Mouse (Mus musculus) ZHBTc4 (cell line): ENCODE data around the gene Chst15.

Experiments used
- DNase-seq: peaks from one replicate; pipeline ENCODE4 v3.0.0-alpha.2; 2011; ENCODE audit warnings: low read depth, low spot score

The Chst15 gene

DNA sequence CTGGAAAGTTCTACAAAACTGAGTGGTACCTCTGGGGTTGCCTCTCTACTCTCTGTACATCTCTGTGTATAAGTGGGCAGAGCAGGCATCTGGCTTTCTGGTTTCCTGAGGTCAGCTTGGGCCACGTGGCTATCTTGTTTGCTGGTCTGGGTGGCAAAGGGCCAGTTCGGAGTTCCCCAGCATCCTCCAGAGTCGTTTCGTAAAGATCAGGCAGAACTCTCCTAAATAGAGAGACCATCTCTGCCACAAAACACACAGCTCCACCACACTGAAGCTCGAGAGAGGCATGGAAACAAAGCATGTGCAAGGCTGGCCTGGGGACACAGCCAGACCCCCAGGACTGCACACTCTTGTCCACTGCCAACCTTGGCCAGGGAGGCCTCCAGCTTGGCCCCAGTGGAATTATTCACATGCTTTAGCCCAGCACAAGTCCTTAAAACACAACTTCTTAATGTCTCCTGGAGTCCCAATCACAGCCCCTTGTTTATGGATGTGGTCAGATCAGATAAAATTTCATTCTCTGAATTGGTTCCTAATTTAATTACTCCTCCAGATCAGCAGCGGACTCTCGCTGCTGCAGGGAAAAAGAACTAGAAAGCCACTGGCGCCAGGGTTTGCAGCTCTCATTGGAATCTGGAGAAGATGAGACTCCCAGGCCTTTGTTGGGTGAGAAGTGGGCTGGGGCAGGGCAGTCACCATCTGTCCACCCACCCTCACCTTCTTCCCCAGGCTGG is 14.4 kb downstream of the Chst15 start:
- DNase-seq = no peak

DNA sequence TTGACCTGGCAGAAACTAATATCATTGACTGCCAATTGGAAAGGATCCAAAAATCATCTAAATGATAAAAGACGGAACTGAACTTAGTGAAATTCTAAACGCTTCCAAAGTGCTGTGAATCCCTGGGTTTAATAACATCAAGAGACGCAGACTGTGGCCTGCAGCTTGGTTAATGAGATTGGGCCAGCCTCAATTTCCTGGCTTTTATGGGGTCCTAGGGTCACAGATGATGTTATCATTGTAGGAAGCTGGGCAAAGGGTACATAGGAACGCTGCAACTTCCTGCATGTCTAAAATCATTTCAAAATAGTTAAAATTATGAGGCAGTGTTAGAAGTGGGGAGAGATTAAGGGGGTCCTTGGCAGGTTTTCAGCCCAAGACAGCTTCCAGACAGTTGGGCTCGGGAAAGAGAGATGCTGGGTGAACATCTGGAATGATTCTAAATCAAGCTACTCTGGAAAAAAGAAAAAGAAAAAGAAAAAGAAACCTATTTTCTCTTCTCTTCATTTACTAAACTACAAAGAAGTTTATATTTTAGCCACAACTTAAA is 17.3 kb downstream of the Chst15 start:
- DNase-seq = no peak

DNA sequence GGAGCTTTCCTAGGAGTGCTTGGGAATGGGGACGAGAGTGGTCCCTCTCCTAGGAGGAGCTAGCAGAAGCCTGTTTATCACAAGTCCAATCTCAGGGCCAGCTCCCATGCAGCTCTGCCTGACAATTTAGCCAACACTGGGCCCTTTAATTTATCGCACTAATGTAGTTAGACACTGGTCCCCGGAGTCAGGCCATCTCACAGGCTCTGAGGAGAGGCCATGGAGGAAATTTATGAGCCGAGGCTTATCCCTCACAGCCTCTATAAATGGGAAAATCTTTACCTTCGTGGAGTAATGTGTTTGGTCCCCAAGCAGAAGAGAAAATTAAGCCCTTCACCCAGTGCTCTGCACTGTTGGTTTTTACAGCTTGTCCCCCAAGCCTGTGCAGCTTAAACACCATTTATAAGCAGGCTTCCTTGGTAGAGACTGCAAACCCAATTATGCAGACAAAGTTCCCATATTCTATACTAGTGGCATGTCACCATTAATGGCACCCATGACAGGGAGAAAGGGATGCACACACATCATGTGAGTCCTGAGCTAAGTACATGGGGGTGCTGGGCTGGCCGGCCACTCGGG is 18.5 kb downstream of the Chst15 start:
- no peak for DNase-seq

DNA sequence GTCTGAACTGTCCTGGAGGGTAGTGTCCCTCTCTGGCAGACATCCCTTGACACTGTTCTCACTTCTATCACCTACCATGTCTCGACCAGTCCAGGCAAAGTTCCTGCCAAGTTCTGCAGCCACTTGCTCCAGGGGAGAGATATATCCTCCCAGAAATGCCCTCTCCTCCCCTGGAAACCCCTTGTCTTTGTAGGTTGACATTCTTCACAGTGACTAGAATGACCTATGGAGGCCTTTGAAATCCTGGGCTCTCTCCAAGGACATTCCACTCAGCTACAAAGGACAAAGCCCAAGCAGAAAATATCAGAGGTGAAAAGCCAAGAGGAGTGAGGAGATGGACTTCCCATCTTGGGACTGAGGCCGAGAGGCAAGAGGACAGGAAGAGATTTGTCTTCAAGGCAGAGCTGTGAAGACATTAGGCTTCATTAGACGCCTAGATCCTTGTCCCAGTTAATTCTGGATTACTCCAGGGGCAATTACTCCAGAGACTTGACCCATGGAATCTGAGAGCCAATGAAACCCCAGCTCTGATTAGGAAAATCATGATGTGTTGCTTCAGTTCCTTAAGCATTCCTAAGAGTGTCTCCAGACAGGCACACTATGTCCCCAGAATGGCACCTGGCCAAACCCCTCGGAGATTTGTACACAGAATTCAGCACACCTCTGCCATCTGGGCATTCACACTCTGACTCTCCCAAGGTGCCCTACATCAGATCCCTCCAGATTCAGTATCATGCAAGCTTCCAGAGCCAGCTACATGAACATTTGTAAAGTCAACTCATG is 20.2 kb downstream of the Chst15 start:
- no peak for DNase-seq

DNA sequence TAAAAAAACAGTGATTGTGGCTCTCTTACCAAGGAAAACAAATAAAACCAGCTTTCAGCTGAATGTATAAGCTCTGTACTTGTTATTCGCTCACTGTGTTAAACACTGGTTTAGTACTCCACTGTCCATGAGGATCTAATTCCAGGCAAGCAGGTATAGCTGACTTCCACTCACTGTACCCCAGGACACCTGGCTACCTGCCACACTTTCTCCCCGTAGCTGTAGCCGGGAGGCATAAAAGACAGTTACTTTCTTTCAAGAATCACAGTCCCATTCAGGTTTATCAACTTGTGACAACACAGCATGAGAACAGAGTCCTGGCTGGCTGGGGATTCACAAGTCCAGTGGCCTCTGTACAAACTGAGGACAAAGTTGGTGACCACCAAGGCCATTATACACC is 20.9 kb downstream of the Chst15 start:
- no peak for DNase-seq

DNA sequence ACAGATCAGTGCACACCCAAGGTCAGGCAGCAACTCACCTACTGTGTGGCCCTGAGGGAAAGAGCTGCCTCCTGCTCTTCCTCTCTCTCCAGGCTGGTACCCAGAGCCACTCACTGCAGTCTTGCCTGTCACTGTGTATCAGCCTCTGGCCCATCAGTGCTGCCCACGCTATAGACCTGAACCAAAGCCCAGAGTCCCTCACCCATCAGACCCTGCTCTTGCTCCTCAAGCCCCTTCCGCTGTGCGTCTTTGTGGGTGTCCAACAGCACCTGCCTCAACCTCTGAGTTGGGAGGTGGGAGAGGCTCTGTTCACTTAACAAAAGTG is 29.7 kb downstream of the Chst15 start:
- DNase-seq = no peak

DNA sequence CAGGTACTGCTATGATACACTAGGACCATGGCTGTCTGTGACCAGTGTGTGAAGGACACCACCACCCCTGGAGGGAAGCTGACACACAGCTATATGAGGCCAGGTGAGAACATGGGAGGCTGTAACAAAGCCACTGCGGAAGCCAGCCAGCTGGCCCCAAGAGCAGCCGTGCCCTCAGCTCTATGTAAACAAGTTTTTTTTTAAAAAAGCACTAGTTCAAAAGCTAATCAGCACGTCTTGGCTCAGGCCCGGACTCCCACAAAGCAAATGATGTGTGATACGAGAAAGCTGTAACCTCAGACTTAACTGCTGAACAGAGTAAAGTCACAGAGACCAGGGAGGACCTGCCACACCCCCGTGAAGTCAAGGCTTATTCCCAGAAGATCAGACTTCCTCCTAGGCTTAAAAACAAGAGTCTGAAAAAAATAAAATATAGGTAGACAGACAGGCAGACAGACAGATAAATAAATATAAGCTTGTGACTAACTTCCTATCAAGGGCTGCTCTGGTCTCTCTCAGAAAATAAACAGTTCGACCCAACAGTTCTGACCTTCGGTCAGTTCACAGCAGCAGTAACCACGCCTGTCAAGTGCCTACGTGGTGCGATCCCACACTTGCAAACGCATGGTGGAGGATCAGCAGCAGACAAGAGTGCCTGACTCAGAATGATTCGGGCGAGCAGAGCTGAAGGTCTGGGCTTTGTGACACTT is 30.2 kb downstream of the Chst15 start:
- DNase-seq = peak; percentile 7

DNA sequence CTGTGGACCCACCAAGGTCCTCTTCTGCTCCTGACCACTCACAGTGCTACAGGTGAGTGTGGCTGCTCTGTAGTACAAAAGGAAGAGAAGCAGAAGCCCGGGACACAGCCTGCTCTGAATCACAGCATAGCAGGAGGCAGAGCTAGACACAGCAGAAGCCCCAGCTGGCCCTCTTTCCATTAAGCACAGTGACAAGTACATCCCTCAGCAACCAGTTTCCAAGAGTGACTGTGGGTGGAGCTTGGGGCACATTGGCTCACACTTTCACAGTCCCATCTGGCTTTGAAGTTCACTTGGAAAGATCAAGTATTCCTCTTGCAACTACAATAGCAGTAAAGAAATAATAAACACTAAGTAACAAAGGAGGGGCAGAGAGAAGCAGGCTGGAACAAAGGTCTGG is 32.2 kb downstream of the Chst15 start:
- peak; percentile 15 for DNase-seq

DNA sequence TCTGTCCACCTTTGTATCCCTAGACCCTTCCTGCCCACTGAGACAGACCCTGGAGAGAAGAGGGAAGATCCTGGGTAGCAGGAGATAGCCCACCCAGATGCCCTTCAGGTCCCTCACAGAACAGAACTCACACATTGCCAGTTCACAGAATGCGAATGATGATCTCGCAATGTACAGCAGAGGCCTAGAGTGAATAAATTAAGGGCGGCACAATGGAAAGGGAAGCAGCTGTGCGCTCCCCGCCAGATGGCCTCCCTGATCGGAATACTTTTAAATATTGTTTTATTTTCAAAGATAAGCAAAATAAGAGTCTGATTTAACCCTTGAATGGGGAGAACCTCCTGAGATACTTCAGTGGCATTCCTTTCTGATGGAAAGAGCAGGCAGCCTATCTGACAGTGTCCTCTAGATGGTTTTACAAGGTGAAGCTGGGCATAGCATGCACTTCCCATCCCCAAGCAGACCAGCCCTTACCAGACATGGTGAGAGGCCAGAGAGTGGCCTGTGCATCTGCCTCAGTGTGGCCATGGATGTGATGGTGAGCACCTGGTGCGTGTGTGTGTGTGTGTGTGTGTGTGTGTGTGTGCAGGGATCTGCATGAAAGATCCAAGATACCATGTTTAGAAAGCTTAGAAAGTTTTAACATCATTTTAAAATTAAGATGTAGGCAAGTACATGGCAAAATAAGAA is 32.8 kb downstream of the Chst15 start:
- DNase-seq = no peak

DNA sequence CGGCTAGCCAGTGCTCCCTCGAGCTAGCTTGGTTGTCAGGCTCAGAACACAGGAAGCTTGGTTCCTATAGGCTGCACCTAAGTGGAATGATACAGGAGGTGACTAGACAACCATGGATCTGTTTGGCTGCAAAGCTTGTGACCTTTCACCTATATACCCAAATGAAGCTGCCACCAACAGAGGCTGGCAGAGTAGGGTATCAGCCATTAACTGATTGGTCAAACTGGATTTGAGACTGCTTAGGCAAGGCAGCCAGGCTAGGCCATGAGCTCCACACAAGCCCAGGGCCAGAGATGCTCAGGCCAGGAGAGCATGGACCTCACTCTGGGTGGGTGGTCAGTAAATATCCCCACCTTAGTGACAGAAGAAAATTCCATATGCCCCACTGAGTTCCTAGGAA is 34.5 kb downstream of the Chst15 start:
- DNase-seq = no peak

DNA sequence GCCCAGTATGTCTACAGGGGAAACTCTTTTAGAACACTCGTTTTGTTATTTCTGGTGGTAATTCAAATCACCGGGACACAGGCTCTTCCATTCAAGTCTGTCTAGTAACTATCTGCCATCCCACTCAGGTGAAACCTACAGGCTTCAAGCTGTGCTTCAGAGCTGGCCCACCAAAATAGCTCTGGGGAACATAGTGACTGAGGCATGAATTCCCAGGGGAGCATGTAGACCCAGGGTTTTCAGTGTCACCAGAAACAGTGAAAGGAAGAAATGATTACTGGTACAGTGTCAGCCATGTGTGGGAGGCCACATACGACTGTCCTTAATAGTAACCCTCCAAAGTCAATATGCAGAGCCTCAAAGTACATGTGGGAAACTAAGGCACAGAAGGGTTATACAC is 34.9 kb downstream of the Chst15 start:
- DNase-seq = no peak

DNA sequence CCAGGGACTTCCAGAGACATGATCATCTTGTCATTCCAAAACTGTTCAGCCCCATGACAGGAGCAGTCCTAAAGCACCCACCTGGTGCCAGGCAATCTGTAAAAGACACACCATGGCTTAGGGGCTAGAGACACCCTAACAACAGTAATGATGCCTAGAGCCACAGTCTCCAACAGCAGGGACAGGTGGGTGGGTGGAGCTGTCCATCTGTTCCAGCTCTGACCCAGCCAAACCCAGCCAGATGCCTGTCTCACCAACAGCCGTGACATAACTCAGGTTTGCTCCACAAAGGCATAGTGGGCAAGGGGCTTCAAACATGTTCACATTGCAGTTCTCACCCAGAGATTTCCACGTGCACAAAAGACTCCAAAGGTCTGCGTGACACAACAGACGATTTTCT is 35.3 kb downstream of the Chst15 start:
- no peak for DNase-seq

DNA sequence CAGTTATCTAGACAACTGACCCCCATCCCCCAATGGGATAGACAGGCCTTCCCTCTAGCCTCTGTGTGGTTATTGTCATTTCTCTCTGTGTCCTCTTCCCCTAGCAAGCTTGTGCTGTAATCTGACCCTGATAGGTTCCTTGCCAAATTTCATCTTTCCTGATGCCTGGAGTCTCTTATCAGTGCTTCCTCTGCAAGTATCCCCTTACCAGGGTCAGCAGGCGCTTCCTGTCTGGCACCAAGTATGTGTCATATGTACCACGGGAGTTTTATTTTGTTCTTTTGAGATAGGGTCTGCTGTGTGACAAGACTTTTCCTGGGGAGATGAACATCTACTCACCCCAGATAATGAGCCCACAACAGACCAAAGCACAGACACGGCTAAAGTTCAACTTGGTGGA is 38.4 kb downstream of the Chst15 start:
- DNase-seq = no peak

DNA sequence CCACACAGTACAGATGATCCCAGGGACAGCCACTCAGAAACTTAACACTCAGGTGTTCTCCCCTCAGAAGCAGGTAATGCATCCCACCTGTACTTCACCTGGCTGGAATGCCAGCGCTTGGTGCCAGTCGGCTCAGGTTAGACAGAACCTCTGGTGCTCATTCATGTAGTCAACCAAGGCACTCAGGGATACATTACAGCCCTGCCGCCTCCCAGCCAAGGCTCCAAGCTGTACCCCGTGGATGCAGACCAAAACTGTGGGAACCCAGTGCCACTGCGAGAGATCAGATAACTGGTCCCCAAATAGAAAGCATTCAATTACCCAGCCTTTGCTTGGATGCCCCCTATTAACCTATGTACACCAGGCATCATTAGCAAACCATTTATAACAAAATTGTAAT is 40.7 kb downstream of the Chst15 start:
- DNase-seq = no peak

DNA sequence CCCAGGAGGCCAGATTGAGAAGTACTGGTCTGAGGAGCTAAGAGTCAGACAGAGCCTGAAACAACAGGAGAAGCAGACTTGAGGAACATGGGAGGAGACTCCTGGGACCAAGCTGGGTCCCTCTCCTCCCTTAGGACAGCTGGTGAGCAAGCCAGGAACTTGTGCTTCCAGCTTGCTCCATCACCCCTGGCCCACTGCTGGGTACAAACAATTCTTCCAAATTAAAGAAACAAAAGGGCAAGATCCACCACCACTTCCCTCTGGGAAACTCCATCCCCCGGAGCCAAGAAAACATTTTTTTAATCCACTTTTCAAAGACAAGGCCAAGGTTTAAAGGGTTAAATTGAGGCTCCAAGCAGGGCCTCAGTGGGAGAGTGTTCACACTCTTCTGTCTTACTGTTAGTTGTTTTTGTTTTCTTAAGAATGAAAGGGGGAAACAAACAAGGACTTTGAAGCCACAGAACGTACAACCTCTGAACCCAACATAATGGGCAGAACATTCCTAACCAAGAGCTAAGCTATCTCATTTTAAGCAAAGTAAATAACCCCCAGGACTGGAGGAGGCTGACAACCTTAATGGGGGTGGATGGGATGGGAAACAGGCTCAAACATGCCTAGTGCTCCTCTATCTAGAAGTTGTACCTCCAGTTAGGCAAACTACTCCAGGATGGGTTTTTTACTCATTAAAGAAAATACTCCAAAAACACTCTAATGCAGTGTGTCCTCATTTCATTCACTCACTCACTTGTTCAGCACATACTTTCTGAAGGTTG is 43.1 kb downstream of the Chst15 start:
- DNase-seq = no peak

DNA sequence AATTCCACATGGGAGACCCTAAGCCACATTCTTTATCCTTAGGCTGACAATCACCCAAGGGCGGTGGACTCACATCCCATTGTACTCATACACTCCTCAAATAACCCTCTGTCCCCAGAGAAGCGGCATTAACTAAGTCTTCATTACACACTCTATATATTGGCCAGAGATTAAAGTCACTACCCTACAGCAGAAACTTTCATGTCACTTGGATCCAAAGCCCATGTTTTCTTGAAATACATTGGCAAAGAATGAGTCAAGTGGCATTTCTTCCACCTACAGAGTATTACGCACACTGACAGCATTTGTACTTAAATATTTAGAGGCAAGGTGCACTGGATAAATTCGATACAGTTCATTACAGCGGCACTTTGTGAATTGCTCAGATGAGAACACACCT is 44.0 kb downstream of the Chst15 start:
- DNase-seq = no peak

DNA sequence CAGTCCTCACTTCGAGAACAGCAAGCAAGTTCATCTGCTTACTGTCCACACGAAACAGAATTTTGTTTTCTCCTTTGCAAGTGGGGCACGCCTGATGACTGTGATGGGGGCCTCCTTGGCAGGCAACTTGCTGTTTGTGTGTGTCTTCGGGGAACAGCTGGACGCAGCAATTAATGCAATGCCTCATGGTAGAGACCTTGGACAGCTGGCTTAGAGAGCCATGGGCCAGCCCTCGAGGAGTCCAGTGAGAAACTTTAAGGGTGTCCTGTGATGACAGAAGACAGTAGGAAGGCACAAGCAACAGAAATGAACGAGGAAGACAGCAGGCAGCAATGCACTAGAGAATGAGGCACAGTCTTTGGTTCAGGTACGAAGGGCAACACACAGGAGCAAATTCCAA is 46.7 kb downstream of the Chst15 start:
- DNase-seq = no peak

DNA sequence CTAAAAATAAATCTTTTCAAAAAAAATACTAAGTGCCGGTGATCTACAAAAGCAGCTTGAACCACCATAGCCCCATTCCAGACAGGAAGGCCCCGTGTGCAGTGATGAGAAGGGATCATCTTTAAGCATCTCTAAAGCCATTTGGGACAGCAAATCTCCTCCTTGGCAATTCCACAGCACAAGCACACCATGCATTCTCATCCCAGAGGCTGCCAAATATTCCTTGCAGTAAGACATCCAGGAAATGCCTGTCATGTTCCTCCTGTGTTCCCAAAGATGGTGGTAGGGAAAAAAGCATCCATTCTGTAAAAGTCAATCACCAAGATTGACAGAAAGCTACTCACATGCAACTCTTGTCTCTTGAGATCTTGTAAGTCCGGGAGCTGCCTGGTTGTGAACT is 47.4 kb downstream of the Chst15 start:
- DNase-seq = no peak

DNA sequence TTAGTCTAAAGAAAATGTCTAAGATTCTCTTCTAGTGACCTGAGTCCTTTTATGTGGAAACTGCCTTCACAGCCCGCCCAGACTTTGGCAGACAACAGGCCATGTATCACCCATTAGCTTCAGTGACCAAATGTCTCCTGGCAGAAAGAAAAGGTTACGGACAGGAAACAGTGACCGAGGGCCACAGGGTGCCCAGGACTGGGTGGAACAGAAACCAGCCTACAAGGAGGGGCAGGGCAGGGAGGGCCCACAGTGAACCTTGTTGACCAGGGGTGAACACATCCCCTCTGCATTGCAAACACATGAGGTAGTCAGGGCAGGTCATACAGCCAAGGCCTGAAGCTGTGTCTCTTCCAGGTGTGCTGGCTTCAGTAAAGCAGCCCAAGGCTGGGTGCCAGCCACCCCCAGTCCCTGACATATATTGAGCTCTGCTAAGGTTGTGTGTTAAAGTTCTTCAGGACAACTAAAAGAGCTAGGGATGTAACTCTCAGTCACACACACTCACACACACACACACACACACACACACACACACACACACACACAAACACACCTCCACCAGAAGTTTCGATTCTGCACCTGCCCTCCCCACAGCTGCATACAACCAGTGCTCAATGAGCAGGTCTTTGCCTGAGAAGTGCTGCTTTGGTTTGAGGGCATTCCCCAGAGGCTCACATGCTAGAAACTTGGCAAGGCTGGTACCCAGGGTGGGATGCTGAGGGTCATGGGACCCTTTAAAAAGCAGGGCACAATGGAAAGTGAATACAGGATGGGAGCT is 49.1 kb downstream of the Chst15 start:
- DNase-seq = no peak

DNA sequence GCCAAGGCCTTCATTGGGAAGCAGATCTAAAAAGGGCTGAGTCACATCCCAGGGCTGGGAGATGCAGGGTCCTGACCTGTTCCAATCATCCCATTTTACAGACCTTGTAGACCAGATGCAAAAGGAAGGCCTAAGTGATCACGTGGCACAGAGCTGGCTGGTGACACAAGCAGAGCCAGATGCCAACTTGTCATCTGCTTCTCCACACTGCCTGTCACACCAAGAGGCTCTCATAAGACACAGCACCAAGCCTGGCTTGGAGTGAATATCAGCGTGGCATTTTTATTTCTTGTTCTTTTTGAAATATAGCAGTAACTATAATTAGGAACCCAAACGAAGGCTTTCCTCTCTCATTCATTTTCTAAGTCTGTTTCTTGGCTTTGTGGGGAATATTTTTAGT is 52.3 kb downstream of the Chst15 start:
- no peak for DNase-seq
